Mouse (Mus musculus) adrenal gland, postnatal 4 days (tissue): ENCODE results near the gene Mtrf1. TPM values are rescaled to one million over a fixed set of nuclear protein-coding genes. Genes with fewer than 3 reads are reported as not detected.
"Not testable (repeated sequence)": the region's sequence is repeated elsewhere in the genome, so short reads cannot be mapped to it uniquely, and the experiment has no call there.

Source experiments
- DNase-seq, 2 experiments: peaks; one replicate each; pipeline ENCODE4 v3.0.0; 2021 to 2022; ENCODE audit warnings: low spot score in 2 of 2, mixed read lengths in 2 of 2
- total RNA-seq, 2 experiments: library from RNA; stranded (reverse); gene quantifications; 2 replicates each; pipeline ENCODE4 v1.2.3; 2021

Mtrf1 gene
- total RNA-seq, 2 experiments from 2014 or later: 9.1 to 9.9 TPM

GRCm38 (mm10) chr14:79444601-79445000, 47.0 kb downstream of the Mtrf1 start:
- DNase-seq: no peak

DNA sequence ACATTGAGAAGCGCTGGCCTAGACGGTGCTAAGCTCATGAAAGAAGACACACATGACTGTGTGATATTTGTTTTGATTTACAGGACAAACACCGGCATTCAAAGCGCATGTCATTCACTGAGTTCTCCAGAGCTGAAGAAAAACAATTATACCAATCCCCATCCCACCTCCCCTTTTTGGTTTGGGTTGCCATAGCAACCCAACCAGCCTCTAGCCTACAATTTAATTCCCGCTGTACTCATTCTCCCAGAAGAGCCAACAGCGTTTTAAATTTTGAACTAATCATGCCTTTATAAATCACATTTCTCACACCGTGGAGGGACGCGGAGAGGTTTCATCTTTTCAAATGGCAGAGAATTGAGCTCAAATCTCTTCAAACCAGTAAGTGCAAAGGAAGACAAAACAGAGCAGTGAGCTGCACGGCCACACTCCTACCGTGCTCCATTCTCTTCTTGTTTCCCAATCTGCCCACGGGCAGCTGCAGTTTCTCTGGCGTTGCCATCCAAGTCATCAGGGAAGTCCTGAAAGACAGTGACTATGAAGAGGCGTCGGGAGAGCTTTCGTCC, 47.6 kb downstream of the Mtrf1 start:
- no peak for DNase-seq

DNA sequence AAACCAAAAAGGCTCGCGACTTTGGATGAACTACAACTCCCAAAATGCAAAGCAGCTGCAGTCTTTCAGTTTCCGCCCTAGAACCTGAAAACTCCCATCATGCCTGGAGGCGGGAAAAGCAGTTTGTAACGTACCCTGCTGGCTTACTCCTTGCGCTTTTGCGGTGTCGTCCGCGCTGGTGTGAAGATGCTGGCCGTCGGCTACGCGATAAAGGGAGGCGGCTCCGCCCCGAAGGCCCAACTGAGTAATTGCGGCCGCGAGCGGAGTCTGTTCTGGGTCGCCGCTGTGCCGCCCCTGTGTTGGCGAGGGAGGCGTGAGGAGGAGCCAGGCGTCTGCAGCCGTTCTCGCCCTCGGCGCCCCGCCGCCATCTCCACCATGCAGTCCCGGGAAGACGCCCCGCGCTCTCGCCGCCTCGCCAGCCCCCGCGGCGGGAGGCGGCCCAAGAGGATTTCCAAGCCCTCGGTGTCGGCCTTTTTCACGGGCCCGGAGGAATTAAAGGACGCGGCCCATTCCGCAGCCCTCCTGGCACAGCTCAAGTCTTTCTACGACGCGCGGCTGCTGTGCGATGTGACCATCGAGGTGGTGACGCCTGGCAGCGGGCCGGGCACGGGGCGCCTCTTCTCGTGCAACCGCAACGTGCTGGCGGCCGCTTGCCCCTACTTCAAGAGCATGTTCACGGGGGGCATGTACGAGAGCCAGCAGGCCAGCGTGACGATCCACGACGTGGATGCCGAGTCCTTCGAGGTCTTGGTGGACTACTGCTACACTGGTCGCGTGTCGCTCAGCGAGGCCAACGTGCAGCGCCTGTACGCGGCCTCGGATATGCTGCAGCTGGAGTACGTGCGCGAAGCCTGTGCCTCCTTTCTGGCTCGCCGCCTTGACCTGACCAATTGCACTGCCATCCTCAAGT, 54.4 kb downstream of the Mtrf1 start, which contains the start of gene Kbtbd6:
TSS of gene Kbtbd6 (plus strand) at position 155 of the 910 bp plus-strand sequence.
- DNase-seq: peak; percentile 28 to 61

DNA sequence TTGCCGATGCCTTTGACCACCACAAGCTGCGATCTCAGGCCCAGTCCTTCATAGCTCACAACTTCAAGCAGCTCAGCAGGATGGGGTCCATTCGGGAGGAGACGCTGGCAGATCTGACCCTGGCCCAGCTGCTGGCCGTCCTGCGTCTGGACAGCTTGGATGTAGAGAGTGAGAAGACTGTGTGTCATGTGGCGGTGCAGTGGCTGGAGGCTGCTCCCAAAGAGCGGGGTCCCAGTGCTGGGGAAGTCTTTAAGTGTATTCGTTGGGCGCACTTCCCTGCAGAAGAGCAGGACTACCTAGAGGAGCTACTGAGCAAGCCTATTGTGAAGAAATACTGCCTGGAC, 55.0 kb downstream of the Mtrf1 start:
- not testable (repeated sequence) for DNase-seq

DNA sequence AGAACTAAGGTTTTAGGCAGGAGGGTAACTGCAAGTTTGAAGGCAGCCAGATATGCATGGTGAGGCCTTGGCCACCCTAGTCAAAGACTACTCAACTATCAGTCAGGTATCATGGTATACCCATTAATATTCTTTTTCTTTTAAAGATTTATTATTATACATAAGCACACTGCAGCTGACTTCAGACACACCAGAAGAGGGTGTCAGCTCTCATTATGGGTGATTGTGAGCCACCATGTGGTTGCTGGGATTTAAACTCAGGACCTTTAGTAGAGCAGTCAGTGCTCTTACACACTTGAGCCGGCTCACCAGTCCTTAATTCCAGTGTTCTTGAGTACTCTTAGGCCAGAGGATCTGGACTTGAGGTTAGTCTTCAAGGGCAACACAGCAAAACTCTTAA, 62.8 kb downstream of the Mtrf1 start:
- DNase-seq: no peak

DNA sequence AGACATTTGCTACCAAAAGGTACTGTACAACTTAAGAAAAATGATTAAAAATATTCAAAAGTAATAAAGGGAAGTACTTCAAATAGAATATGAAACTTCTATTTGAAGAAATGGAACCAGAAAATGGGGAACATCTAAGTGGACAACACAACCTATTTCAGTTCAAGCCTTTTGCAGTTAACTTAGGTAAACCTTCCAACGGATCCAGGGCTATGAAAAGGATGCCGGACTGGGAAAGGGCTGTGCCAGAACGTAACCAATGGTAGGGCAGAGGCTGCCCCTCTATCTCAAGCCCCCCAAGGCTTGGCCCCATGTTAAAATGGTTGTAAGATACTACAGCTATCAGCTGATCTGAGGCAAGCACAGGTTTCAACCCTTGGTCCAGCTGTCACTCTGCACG, 63.4 kb downstream of the Mtrf1 start:
- DNase-seq: no peak

DNA sequence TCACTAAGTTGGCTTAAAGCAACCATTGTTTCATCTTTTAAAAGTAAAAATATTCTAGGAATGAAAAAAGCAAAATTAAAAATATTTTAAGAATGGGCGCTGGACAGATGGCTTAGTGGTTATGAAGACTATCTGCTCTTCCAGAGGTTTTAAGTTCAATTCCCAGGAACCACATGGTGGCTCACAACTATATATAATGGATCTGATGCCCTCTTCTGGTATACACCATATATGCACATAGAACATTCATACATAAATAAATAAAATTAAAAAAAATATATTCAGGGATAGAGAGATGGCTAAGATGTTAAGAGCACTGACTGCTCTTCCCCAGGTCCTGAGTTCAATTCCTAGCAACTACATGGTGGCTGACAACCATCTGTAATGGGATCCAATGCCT, 68.1 kb downstream of the Mtrf1 start:
- no peak for DNase-seq

GRCm38 (mm10) chr14:79467621-79468020, 70.0 kb downstream of the Mtrf1 start:
- no peak for DNase-seq

Other genes starting within 250 kb of the Mtrf1 start
- gene Zfp957, start 150.4 kb upstream of the Mtrf1 start, total RNA-seq: not detected
- gene Rgcc, start 96.1 kb upstream of the Mtrf1 start, total RNA-seq: 10 to 100 TPM; 72.3 to 97.8 TPM
- gene Naa16, start 7.0 kb upstream of the Mtrf1 start, total RNA-seq: 10 to 100 TPM; 21.2 to 24.4 TPM
- gene Kbtbd7, start 28.7 kb downstream of the Mtrf1 start, total RNA-seq: 10 to 100 TPM; 12.6 to 13.2 TPM
- gene Kbtbd6, start 54.1 kb downstream of the Mtrf1 start, total RNA-seq: 1 to 10 TPM; 1.0 to 1.1 TPM
- 10 to 100 TPM; 27.4 to 28.8 TPM for gene Elf1, start 83.4 kb downstream of the Mtrf1 start, total RNA-seq
- 10 to 100 TPM; 44.8 to 46.7 TPM for gene Wbp4, start 83.7 kb downstream of the Mtrf1 start, total RNA-seq
- 10 to 100 TPM; 91.3 to 95.7 TPM for gene Sugt1, start 189.9 kb downstream of the Mtrf1 start, total RNA-seq